Mouse (Mus musculus): ENCODE results near the gene Ccnt2. TPM values are rescaled to one million over a fixed set of nuclear protein-coding genes. Genes with fewer than 3 reads are reported as not detected.

The Ccnt2 gene
- polyA plus RNA-seq, 1 experiment from 2014 or later = 127 TPM

DNA sequence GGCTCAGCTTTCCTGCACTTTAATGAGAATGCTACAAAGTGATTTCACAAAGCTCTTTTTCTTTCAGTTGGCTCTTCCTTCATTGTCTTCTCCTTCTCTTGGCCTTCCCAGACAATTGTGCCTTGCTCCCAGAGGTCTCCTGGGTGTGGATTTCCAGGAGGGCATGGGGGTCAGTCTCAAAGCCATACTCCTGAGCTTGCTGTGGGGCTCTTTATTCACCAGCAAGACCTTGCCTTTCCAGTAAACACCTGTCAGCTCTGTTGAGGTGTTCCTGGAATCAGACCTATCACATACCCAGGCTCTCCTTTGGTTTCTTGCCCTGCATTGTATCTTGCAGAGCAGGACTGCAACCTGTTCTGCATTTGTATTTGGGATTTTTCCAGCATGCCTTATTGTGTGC lies 9.9 kb downstream of the Ccnt2 start:
- no peak overlapping the region for H3K27ac ChIP-seq (ENCODE audit: low read length)
- no peaks in the 10 kb centered on the region for H3K27me3 ChIP-seq (replicated peaks; ENCODE audit: control insufficient read depth, insufficient read depth, low read length)
- no peaks in the 10 kb centered on the region for H3K9me3 ChIP-seq (ENCODE audit: control insufficient read depth, low read length)
- H3K4me2 ChIP-seq (ENCODE audit: low read length) = no peak overlapping the region
- no peak overlapping the region for H3K9ac ChIP-seq (replicated peaks; ENCODE audit: low read depth, low read length)
- H3K4me1 ChIP-seq (replicated peaks; ENCODE audit: control insufficient read depth, insufficient read depth, low read length) = peaks cover 23% of the 10 kb centered on the region
- no peaks in the 10 kb centered on the region for H3K36me3 ChIP-seq (ENCODE audit: control insufficient read depth, insufficient read depth)
- no peak for ATAC-seq
- no peak overlapping the region for H3K4me3 ChIP-seq (replicated peaks; ENCODE audit: low read length)

GRCm38 (mm10) chr1:127785882-127786281 lies 11.9 kb downstream of the Ccnt2 start:
- H3K36me3 ChIP-seq (ENCODE audit: control insufficient read depth, insufficient read depth) = no peaks in the 10 kb centered on the region
- no peaks in the 10 kb centered on the region for H3K9me3 ChIP-seq (ENCODE audit: control insufficient read depth, low read length)
- peaks cover 14% of the 10 kb centered on the region for H3K4me1 ChIP-seq (replicated peaks; ENCODE audit: control insufficient read depth, insufficient read depth, low read length)
- no peak overlapping the region for H3K4me2 ChIP-seq (ENCODE audit: low read length)
- no peak overlapping the region for H3K4me3 ChIP-seq (replicated peaks; ENCODE audit: low read length)
- H3K27me3 ChIP-seq (replicated peaks; ENCODE audit: control insufficient read depth, insufficient read depth, low read length) = no peaks in the 10 kb centered on the region
- 71% methylated on average over 1 of the region's 1 CpGs for WGBS
- H3K9ac ChIP-seq (replicated peaks; ENCODE audit: low read depth, low read length) = no peak overlapping the region
- ATAC-seq = no peak
- no peak overlapping the region for H3K27ac ChIP-seq (ENCODE audit: low read length)

GRCm38 (mm10) chr1:127788943-127789342 lies 15.0 kb downstream of the Ccnt2 start:
- Histone ChIP-seq H3K4me2 (ENCODE audit: low read length) (no peak overlapping the region), H3K9me3 (ENCODE audit: control insufficient read depth, low read length) (no peaks in the 10 kb centered on the region), H3K4me1 (replicated peaks; ENCODE audit: control insufficient read depth, insufficient read depth, low read length) (peaks cover 1% of the 10 kb centered on the region; the same call in 1 of the 2 replicates), H3K9ac (replicated peaks; ENCODE audit: low read depth, low read length) (no peak overlapping the region), H3K36me3 (ENCODE audit: control insufficient read depth, insufficient read depth) (0 out of 2 replicates have a peak, but pooled peaks cover 2% of the 10 kb centered on the region), H3K27me3 (replicated peaks; ENCODE audit: control insufficient read depth, insufficient read depth, low read length) (no peaks in the 10 kb centered on the region), H3K4me3 (replicated peaks; ENCODE audit: low read length) (no peak overlapping the region), H3K27ac (ENCODE audit: low read length) (no peak overlapping the region)
- WGBS = 79% methylated on average over 6 of the region's 6 CpGs
- ATAC-seq = no peak

- Histone ChIP-seq H3K4me2 (ENCODE audit: low read length) (no peak overlapping the region), H3K4me3 (replicated peaks; ENCODE audit: low read length) (no peak overlapping the region), H3K4me1 (replicated peaks; ENCODE audit: control insufficient read depth, insufficient read depth, low read length) (no peaks in the 10 kb centered on the region), H3K9ac (replicated peaks; ENCODE audit: low read depth, low read length) (no peak overlapping the region), H3K36me3 (ENCODE audit: control insufficient read depth, insufficient read depth) (0 out of 2 replicates have a peak, but pooled peaks cover 6% of the 10 kb centered on the region), H3K27ac (ENCODE audit: low read length) (no peak overlapping the region), H3K27me3 (replicated peaks; ENCODE audit: control insufficient read depth, insufficient read depth, low read length) (no peaks in the 10 kb centered on the region), H3K9me3 (ENCODE audit: control insufficient read depth, low read length) (no peaks in the 10 kb centered on the region)
- WGBS = 93% methylated on average over 1 of the region's 1 CpGs
- no peak for ATAC-seq
Measured at GRCm38 (mm10) chr1:127793459-127793858, 19.5 kb downstream of the Ccnt2 start.

DNA sequence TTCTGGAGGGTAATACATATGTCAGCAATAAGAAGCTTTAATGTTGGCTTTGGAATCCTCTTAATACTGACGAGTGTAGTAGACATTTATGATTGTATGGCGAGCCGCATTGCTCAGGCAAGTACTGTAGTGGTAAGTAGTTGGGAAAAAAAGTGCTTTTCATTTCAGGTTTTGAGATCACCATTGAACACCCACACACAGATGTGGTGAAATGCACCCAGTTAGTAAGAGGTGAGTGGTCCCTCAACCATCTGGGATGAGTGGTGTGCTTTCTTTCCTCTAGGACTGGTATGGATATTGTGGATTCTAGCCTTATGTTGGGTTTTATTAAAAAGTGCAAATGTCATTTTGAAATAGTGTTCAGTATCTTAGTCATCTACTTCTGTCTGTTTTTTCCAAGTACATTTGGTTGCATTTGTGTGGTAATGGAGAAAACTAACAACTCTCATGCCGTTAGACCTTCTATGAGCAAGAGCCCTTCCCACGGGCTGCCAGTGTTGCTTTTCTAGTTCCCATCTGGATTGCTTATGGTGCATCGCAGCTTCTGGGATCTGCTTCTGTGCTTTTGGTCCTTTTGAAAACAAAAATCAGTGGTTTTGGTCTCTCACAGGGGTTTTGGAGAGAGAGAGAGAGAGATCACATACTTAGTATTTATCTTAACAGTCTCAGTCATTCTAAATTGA lies 21.3 kb downstream of the Ccnt2 start:
- WGBS = 83% methylated on average over 6 of the region's 6 CpGs
- no peak overlapping the region for H3K27ac ChIP-seq (ENCODE audit: low read length)
- no peak for ATAC-seq
- no peak overlapping the region for H3K4me3 ChIP-seq (replicated peaks; ENCODE audit: low read length)
- H3K4me2 ChIP-seq (ENCODE audit: low read length) = no peak overlapping the region
- no peaks in the 10 kb centered on the region for H3K4me1 ChIP-seq (replicated peaks; ENCODE audit: control insufficient read depth, insufficient read depth, low read length)
- no peak overlapping the region for H3K9ac ChIP-seq (replicated peaks; ENCODE audit: low read depth, low read length)
- no peaks in the 10 kb centered on the region for H3K9me3 ChIP-seq (ENCODE audit: control insufficient read depth, low read length)
- H3K27me3 ChIP-seq (replicated peaks; ENCODE audit: control insufficient read depth, insufficient read depth, low read length) = no peaks in the 10 kb centered on the region
- peaks cover 12% of the 10 kb centered on the region for H3K36me3 ChIP-seq (ENCODE audit: control insufficient read depth, insufficient read depth)

- Histone ChIP-seq H3K4me3 (replicated peaks; ENCODE audit: low read length) (no peak overlapping the region), H3K9ac (replicated peaks; ENCODE audit: low read depth, low read length) (no peak overlapping the region), H3K9me3 (ENCODE audit: control insufficient read depth, low read length) (no peaks in the 10 kb centered on the region), H3K27me3 (replicated peaks; ENCODE audit: control insufficient read depth, insufficient read depth, low read length) (no peaks in the 10 kb centered on the region), H3K4me2 (ENCODE audit: low read length) (no peak overlapping the region), H3K4me1 (replicated peaks; ENCODE audit: control insufficient read depth, insufficient read depth, low read length) (no peaks in the 10 kb centered on the region), H3K27ac (ENCODE audit: low read length) (no peak overlapping the region), H3K36me3 (ENCODE audit: control insufficient read depth, insufficient read depth) (peaks cover 12% of the 10 kb centered on the region)
- no peak for ATAC-seq
- 76% methylated on average over 4 of the region's 4 CpGs for WGBS
Measured at GRCm38 (mm10) chr1:127796341-127796740, 22.4 kb downstream of the Ccnt2 start.

DNA sequence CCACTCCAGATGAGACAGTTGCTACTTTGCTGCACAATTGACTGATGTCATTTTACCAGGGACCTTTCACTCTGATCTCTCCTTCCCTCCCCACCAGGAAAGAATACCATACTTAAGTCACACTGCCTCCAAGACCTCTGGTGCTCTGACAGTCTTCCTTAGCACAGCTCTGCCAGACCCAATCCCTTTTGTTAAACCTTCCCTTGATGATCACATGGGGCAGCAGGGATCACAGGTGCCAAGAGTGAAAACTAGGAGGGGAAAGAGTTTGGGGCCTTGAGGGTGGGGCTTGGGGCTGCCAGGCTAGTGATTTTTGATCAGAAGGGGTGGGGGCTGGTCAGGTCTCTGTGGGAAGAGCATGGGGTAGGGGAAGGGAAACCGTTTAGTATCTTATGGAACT lies 22.8 kb downstream of the Ccnt2 start:
- Histone ChIP-seq H3K4me1 (replicated peaks; ENCODE audit: control insufficient read depth, insufficient read depth, low read length) (no peaks in the 10 kb centered on the region), H3K36me3 (ENCODE audit: control insufficient read depth, insufficient read depth) (peaks cover 12% of the 10 kb centered on the region), H3K4me3 (replicated peaks; ENCODE audit: low read length) (no peak overlapping the region), H3K9ac (replicated peaks; ENCODE audit: low read depth, low read length) (no peak overlapping the region), H3K4me2 (ENCODE audit: low read length) (no peak overlapping the region), H3K9me3 (ENCODE audit: control insufficient read depth, low read length) (no peaks in the 10 kb centered on the region), H3K27ac (ENCODE audit: low read length) (no peak overlapping the region), H3K27me3 (replicated peaks; ENCODE audit: control insufficient read depth, insufficient read depth, low read length) (no peaks in the 10 kb centered on the region)
- WGBS = 86% methylated on average over 1 of the region's 1 CpGs
- ATAC-seq = no peak

- 88% methylated on average over 8 of the region's 8 CpGs for WGBS
- no peak overlapping the region for H3K9ac ChIP-seq (replicated peaks; ENCODE audit: low read depth, low read length)
Measured at GRCm38 (mm10) chr1:127802916-127803315, 29.0 kb downstream of the Ccnt2 start.

GRCm38 (mm10) chr1:127808671-127809070 lies 34.7 kb downstream of the Ccnt2 start:
- no peak overlapping the region for H3K4me3 ChIP-seq (replicated peaks; ENCODE audit: low read length)
- H3K36me3 ChIP-seq (ENCODE audit: control insufficient read depth, insufficient read depth) = no peaks in the 10 kb centered on the region; the same call in 1 of the 2 replicates
- H3K27me3 ChIP-seq (replicated peaks; ENCODE audit: control insufficient read depth, insufficient read depth, low read length) = no peaks in the 10 kb centered on the region
- H3K27ac ChIP-seq (ENCODE audit: low read length) = no peak overlapping the region
- 97% methylated on average over 7 of the region's 7 CpGs for WGBS
- H3K9ac ChIP-seq (replicated peaks; ENCODE audit: low read depth, low read length) = no peak overlapping the region
- ATAC-seq = no peak
- H3K4me2 ChIP-seq (ENCODE audit: low read length) = no peak overlapping the region
- no peaks in the 10 kb centered on the region for H3K9me3 ChIP-seq (ENCODE audit: control insufficient read depth, low read length)
- no peaks in the 10 kb centered on the region for H3K4me1 ChIP-seq (replicated peaks; ENCODE audit: control insufficient read depth, insufficient read depth, low read length)

More at GRCm38 (mm10) chr1:127802916-127803315, 29.0 kb downstream of the Ccnt2 start:
- Histone ChIP-seq H3K9me3 (ENCODE audit: control insufficient read depth, low read length) (no peaks in the 10 kb centered on the region), H3K4me3 (replicated peaks; ENCODE audit: low read length) (no peak overlapping the region), H3K4me1 (replicated peaks; ENCODE audit: control insufficient read depth, insufficient read depth, low read length) (no peaks in the 10 kb centered on the region), H3K4me2 (ENCODE audit: low read length) (no peak overlapping the region), H3K27me3 (replicated peaks; ENCODE audit: control insufficient read depth, insufficient read depth, low read length) (no peaks in the 10 kb centered on the region), H3K36me3 (ENCODE audit: control insufficient read depth, insufficient read depth) (peaks cover 23% of the 10 kb centered on the region), H3K27ac (ENCODE audit: low read length) (no peak overlapping the region)
- no peak for ATAC-seq

- no peak for ATAC-seq
- no peak overlapping the region for H3K4me2 ChIP-seq (ENCODE audit: low read length)
- no peaks in the 10 kb centered on the region for H3K9me3 ChIP-seq (ENCODE audit: control insufficient read depth, low read length)
- H3K27me3 ChIP-seq (replicated peaks; ENCODE audit: control insufficient read depth, insufficient read depth, low read length) = no peaks in the 10 kb centered on the region
- no peak overlapping the region for H3K9ac ChIP-seq (replicated peaks; ENCODE audit: low read depth, low read length)
- no peaks in the 10 kb centered on the region for H3K4me1 ChIP-seq (replicated peaks; ENCODE audit: control insufficient read depth, insufficient read depth, low read length)
- no peak overlapping the region for H3K4me3 ChIP-seq (replicated peaks; ENCODE audit: low read length)
- no peak overlapping the region for H3K27ac ChIP-seq (ENCODE audit: low read length)
- H3K36me3 ChIP-seq (ENCODE audit: control insufficient read depth, insufficient read depth) = no peaks in the 10 kb centered on the region
- 77% methylated on average over 7 of the region's 7 CpGs for WGBS
Measured at GRCm38 (mm10) chr1:127812929-127813328, 39.0 kb downstream of the Ccnt2 start.

All from forebrain, embryonic 16.5 days (tissue).